Mouse (Mus musculus) thymus, adult 2 months (tissue): ENCODE results near the gene Abcb9. TPM values are rescaled to one million over a fixed set of nuclear protein-coding genes. Genes with fewer than 3 reads are reported as not detected.
A peak's percentile ranks its signal among the peaks of the same experiment; 100 is the strongest.

ENCODE experiments used
- DNase-seq: peaks from one replicate; pipeline ENCODE4 v3.0.0; 2021
- H3K27ac ChIP-seq: fragments of 200-500 bp; 2 replicates; pipeline ENCODE4 v1.5.1; 2012; ENCODE audit warnings: low read length, control low read depth; ENCODE audit not compliant: control insufficient read depth, insufficient read depth
- H3K27me3 ChIP-seq: fragments of 200-500 bp; 2 replicates; pipeline ENCODE4 v1.6.1; 2012; ENCODE audit warnings: mild to moderate bottlenecking, low read length, moderate library complexity, mixed read lengths; ENCODE audit not compliant: control insufficient read depth, insufficient read depth
- H3K36me3 ChIP-seq: fragments of 200-500 bp; 2 replicates; pipeline ENCODE4 v1.6.1; 2012; ENCODE audit warnings: mild to moderate bottlenecking, low read length, moderate library complexity; ENCODE audit not compliant: control insufficient read depth, insufficient read depth
- H3K4me1 ChIP-seq: fragments of 200-500 bp; replicated peaks from 2 replicates; pipeline ENCODE4 v1.6.1; 2012; ENCODE audit warnings: low read length; ENCODE audit not compliant: control insufficient read depth, insufficient read depth
- H3K4me3 ChIP-seq: fragments of 200-500 bp; 2 replicates; pipeline ENCODE4 v1.5.1; 2012; ENCODE audit warnings: mild to moderate bottlenecking, low read length, control low read depth, moderate library complexity; ENCODE audit not compliant: control insufficient read depth, insufficient read depth
- CTCF ChIP-seq: fragments of 200-500 bp; IDR thresholded peaks from 2 replicates; pipeline ENCODE4 v1.5.1; 2012; ENCODE audit warnings: mild to moderate bottlenecking, control low read depth, low read length, moderate library complexity, borderline replicate concordance; ENCODE audit not compliant: control insufficient read depth, poor library complexity, insufficient read depth; ENCODE audit errors: extremely low read depth
- POLR2A ChIP-seq: fragments of 200-500 bp; IDR thresholded peaks from 2 replicates; pipeline ENCODE4 v1.6.1; 2012; ENCODE audit warnings: mild to moderate bottlenecking, low read length, control low read depth, moderate library complexity; ENCODE audit not compliant: control insufficient read depth, poor library complexity, insufficient read depth; ENCODE audit errors: extremely low read depth
- WGBS: fragments of 180-500 bp; shearing (Covaris S2); methylation state at CpG from one replicate; pipeline ENCODE4 v1.1.7; 2018; 5-methylcytosine and 5-hydroxymethylcytosine counted together
- polyA plus RNA-seq: library from polyadenylated mRNA; depleted of rRNA; stranded (reverse); fragments of >200 nt; gene quantifications from 2 replicates; pipeline ENCODE4 v1.2.3, GENCODE M21; 2012

Abcb9 gene
- polyA plus RNA-seq, 1 experiment, result 48.2 TPM

- Histone ChIP-seq H3K4me1 (peaks cover 39% of the 10 kb centered on the region), H3K36me3 (no peaks in the 10 kb centered on the region), H3K27me3 (no peaks in the 10 kb centered on the region), H3K27ac (no peak overlapping the region), H3K4me3 (no peak overlapping the region)
- DNase-seq, result no peak
- TF ChIP-seq POLR2A, result no peak
- WGBS, result 78% methylated on average over 3 of the region's 3 CpGs
Measured at GRCm38 (mm10) chr5:124085513-124085912, 10.1 kb downstream of the Abcb9 start.

- TF ChIP-seq CTCF, result peak; percentile 92; the same call in 1 of the 2 replicates
- TF ChIP-seq POLR2A, result no peak
- WGBS, result 29% methylated on average over 11 of the region's 11 CpGs
- H3K27ac ChIP-seq, result no peak overlapping the region
Measured at GRCm38 (mm10) chr5:124084588-124085173, 10.9 kb downstream of the Abcb9 start.

DNA sequence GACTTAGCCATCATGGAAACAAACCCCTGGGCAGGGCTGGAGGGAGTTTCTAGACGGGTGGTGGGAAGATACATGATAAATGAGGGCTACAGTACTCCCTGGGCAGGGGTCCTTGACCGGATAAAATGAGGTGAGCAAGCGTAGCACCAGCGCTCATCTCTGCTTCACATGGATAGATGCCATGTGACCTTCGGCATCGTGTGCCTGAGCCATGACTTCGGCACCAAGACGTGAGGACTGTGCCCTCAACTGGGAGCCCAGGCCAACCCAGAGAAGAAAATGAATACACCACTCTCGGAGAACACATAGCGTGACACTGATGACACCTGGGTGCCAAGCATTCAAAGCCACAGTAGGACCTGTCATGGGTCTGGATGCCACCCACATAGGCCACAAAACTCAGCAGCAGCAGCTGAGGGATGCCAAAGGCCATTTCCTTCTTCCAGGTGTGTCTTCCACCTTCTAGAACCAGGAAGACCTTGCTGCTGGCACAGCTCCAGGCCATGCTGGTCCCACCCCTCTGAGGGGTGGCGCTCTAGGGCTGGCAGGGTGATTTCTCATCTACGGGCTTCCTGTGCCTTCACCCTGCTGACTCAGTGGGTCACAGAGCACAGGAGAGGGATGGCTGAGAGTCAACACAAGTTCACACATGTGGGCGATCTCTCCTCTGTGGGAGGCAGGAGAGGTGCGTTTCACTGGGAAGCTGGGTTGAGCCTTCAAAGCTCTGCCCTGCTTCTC lies 11.6 kb downstream of the Abcb9 start:
- Histone ChIP-seq H3K36me3 (no peaks in the 10 kb centered on the region), H3K27me3 (no peaks in the 10 kb centered on the region), H3K4me1 (peaks cover 54% of the 10 kb centered on the region), H3K27ac (no peak overlapping the region), H3K4me3 (no peak overlapping the region)
- peak; percentile 66 for DNase-seq
- TF ChIP-seq CTCF (no peak), POLR2A (no peak)
- 60% methylated on average over 14 of the region's 14 CpGs for WGBS

More at GRCm38 (mm10) chr5:124084588-124085173, 10.9 kb downstream of the Abcb9 start:
- peak; percentile 88 for DNase-seq
- peaks cover 48% of the 10 kb centered on the region for H3K4me1 ChIP-seq
- no peaks in the 10 kb centered on the region for H3K36me3 ChIP-seq
- no peaks in the 10 kb centered on the region for H3K27me3 ChIP-seq
- no peak overlapping the region for H3K4me3 ChIP-seq

DNA sequence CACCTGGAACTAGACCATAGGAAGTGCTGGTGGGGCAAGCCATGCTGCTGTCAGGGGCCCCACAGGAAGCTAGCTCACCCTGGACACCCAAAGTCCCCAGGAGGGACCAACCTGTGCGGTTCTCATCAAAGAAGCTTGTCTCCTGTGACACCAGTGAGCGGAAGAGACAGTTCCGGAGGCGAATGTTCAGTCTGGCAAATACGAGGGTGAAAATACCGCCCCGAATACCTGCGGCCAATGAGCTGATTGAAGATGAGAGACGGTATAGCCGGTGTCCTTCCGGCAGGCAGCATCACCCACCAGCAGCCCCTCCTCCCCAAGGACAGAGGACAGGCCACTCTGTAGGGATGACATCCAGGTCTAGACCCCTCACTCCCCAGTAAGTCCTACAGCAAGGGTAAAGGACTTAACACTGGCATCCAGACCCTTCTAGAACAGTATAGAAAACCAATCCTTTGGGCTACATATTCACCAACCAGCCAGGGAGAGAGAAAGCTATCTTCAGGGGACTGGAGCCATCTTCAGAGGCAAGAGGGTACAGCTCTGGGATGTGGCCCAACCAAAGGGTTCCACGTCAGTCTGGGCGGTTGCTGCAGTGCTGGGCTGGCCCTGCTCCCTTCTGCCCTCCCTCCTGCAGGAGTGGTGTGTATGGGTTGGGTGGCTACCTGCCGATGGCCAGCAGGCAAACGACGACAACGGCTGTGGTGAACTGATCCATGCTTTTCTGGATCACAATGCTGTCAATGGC lies 12.5 kb downstream of the Abcb9 start:
- Histone ChIP-seq H3K4me3 (no peak overlapping the region), H3K4me1 (peaks cover 63% of the 10 kb centered on the region), H3K27ac (no peak overlapping the region), H3K27me3 (no peaks in the 10 kb centered on the region), H3K36me3 (no peaks in the 10 kb centered on the region)
- no peak for TF ChIP-seq POLR2A
- 78% methylated on average over 17 of the region's 17 CpGs for WGBS
- no peak for DNase-seq

DNA sequence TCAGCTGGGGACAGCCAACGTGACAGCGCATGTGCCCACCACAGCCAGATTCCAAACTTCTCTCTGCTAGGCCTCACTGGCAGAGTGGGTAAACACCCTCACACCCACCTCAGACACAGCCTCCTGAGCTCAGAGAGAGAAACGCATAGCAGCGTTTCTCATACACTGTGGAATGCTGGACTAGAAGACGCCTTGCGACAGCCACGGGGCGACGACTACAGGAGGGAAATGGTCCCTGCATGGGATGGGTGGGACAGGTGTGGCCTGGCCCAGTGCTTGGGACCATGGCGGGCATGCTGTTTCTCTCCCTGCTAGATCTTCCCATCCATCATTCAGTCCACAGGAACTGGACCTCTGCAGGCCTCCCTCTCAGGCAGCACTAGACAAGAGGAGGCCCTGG lies 13.2 kb downstream of the Abcb9 start:
- no peak for DNase-seq
- Histone ChIP-seq H3K27me3 (no peaks in the 10 kb centered on the region), H3K27ac (no peak overlapping the region), H3K36me3 (no peaks in the 10 kb centered on the region), H3K4me3 (no peak overlapping the region), H3K4me1 (peaks cover 70% of the 10 kb centered on the region)
- whole genome bisulfite sequencing, result 94% methylated on average over 10 of the region's 10 CpGs
- peak; percentile 18; the same call in 1 of the 2 replicates for TF ChIP-seq CTCF
- no peak for TF ChIP-seq POLR2A

GRCm38 (mm10) chr5:124079880-124080279 lies 15.7 kb downstream of the Abcb9 start:
- Histone ChIP-seq H3K27ac (peak overlapping the region; percentile 99), H3K27me3 (no peaks in the 10 kb centered on the region), H3K4me3 (peak overlapping the region; percentile 42), H3K4me1 (peaks cover 95% of the 10 kb centered on the region), H3K36me3 (no peaks in the 10 kb centered on the region)
- peak; percentile 68 for DNase-seq
- 9% methylated on average over 17 of the region's 17 CpGs for WGBS
- TF ChIP-seq POLR2A (peak; percentile 47; the same call in 1 of the 2 replicates), CTCF (no peak)
